Mouse (Mus musculus): ENCODE measurements around the gene Tagln3.
A peak's percentile ranks its signal among the peaks of the same experiment; 100 is the strongest.

Tagln3 gene

DNA sequence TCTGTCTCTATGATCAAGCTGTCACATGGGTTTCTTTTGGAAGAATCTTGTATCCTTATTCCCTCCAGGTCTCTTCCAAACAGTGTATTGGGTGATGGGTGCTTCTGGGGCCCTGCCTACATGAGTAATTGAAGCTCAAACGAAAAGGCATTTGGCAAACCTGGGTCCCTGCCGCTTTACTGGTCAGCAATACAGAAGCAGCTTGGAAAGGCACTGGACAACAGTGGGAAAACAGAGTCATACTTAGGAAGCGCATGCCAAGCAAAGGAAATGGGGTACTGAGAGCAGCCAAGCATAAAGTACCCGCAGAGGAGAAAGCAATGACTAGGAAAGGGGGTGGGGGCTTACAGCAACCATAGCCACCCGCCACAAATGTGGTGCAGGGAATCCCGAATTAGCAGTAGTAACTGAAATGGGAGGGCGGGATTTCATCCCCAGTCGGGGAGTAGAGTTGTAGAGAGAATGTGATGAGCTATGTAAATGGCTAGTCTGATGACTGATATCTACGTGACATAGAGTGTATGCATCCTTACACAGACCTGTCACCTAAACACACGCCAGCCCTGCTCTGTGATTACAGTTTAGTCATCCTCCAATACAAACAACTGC lies 4.3 kb downstream of the Tagln3 start:
- no peak for DNase-seq (ENCODE audit: low read depth, low spot score)

DNA sequence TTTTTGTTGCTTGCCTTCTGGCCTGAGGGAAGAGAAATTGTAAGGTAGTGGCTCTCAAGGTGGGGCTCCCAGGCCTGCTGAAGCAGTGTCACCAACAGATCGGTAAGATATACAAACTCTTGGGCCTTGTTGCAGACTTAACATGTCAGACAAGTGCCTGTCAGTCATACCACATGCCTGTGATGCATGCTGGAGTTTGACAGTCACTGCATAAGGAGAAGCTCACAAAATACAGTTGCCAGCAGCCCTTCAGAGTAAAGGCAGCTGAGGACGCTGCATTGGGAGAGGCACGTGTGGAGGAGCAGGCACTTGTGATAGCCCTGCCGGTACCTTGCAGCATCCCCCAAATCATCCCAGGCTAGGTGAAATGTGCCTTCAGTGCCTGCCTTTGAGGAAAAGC lies 6.1 kb downstream of the Tagln3 start:
- no peak for DNase-seq (ENCODE audit: low read depth, low spot score)

DNA sequence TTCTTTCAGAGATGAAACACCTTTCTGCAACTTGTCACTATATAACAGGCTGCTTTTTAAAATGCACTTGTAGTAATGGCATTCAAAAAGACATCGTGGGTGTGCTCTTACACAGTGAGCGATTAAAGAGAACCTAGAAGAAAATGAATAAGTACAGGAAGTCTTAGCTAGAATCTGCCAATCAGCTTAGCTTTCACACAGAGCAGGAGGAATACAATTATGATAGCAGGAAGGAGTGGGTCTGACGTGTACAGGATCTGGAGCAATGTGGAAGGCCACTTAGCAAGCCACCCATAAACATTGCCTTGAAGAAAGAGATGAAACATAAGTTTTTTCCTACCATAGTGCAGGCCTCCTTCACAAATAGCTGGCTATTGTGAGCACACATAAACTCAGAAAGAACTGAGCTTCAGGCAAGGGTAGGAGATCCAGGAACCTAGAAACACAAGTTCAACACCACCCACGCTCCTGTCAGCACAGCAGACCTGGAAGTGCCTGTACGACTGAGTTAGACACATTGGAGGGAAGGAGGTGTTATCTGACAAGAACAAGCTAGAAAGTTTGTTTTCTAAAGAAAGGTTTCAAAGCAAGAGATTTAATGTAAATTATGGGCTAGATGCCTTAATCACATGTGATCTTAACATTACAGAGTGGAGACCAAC lies 9.8 kb downstream of the Tagln3 start:
- DNase-seq (ENCODE audit: low read depth, low spot score): no peak

DNA sequence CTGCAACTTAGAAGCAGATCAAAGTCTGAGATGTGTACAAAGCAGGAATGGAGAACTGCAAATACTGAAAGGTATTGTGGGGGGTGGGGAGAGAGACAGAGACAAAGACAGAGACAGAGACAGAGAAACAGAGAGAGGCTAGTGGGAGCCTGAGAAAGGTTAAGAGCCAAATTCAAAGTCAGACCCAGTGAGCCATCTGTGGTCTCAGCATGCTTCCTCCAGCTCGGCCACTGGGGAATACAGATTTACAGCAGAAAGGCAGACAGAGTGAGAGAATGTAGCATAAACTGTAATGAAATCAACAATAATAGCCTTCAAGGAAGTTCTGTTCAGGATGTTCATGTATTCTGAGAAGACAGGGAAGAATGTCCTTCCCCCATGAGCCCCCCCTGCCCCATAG lies 10.5 kb downstream of the Tagln3 start:
- DNase-seq (ENCODE audit: low read depth, low spot score): no peak

DNA sequence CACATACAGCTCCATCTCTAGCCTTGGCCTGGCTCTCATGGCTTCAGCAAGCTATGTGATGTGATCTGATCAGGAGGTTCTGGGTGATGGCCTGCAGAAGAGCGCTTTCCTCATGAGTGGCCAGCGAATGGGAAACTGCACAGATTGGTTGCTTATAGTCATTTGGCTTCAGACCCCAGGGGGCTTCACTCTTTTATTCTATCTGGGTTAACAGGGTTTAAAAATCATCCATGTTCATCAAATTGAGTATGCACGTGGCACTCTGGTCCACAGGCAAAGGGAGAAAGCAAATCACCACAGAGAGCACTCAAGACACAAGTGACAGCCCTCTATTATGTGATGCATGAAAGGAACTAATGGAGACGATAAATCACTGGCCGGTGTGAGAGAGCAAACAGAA lies 11.1 kb downstream of the Tagln3 start:
- no peak for DNase-seq (ENCODE audit: low read depth, low spot score)

DNA sequence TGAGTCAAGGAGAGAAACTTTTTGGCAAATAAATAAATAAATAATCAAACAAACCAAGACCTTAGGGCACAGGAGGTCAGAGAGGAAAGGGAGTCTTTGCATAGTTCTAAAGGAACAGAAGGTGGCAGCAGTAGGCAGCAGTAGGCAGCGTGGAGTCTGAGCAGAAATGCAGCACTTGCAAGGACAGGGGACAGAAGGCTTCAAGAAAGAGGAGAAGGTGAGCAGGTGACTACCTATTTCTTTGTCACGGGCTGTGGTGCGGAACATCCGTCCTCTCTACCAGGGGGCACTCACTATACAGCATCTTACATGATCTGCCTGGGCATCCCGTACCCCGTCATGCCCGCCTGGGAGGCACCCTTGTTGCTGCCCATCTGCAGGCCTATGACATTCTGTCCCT lies 13.1 kb downstream of the Tagln3 start:
- peak; percentile 43 for DNase-seq (ENCODE audit: low read depth, low spot score)

DNA sequence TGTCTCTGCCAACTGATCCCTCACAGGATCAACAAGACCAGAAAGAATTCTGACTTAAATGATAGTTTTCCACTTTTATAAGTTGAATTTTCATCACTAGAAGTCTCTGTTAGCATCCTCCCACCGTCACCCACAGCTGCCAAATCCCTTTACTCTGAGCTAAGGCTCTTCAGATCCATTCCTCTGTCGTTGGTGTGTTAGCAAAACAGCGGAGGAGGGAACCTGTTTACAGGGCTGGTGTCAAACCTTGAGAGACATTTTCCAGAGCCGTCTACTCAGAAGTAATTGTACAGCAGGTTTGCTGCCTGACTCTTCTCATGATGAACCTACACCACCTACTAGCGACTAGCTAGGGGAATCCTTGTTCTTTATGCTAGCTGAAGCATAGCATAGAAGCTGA lies 25.1 kb downstream of the Tagln3 start:
- DNase-seq (ENCODE audit: low read depth, low spot score): no peak

DNA sequence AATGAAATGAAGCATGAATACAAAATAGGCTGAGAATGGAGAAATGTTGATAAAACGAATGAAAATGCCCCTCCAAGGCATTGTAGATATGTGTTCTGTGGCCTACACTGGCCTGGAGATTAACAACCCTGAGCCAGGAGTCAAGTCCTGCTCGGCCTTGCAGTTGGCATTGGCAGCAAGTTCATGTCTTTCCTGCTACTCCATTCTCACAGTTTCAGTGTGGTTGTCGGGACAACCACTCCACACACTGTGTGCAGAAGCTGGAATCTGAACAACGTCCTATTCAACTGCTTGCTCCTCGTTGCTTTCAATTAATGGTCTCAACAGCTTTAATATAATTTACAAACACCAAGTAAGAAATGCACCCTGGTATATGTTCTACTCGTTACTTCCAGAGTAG lies 26.4 kb downstream of the Tagln3 start:
- no peak for DNase-seq (ENCODE audit: low read depth, low spot score)

DNA sequence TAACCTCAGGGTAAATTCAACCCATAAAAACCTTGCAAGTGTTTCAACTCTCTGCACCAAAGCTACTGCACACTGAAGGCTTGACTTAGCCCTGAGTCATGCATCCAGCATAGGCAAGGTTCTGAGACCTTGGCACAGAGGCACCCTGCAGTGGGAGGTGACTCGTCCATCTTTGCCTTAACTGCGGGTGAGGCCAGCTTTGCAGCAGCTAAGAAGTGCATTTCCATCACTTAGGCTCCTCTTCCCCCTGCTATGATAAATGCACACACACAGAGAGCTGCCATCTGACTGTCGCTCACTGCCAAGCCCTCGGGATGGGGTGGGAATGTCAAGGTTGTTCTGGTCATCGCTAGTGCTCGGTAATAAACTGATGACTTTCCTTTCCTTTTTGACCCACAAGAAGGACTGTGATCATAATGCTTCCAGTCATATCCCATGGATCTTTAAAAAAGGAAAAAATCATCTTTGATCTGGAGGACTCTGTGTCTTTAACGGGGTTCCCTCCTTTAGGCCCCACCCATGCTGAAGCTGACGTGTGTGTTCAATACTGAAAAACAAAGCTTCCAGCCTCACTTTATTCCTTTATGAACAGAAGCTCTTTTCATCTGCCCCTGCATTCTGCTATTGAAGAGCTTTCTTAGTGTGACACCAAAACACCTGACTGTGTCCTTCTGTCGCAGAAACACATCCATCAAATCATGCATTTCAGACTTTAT lies 28.8 kb downstream of the Tagln3 start:
- DNase-seq (ENCODE audit: low read depth, low spot score): peak; percentile 24

DNA sequence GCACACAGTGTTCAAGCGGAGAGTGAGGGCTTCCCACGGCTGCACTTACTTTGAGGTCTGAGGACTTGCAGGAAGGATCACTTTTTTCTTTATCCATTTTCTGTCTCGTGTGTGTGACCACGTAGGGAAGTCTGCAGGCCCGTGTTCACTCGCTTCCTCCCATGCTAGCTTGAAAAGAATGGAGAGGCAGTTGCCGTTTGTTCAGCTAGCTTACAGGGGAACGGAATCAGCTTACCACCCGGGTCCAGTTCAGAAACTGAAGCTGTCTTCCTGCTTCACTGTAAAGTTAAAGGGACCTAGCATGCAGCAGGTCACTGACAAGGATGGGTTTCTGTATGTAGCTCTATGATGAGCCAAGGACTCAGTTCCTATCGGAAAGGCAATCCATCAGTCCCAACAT lies 30.9 kb downstream of the Tagln3 start, which contains the start of gene Tmprss7:
Gene Tmprss7, minus strand, starts transcription at position 101 of the 400 bp plus-strand sequence.
- DNase-seq (ENCODE audit: low read depth, low spot score): no peak

DNA sequence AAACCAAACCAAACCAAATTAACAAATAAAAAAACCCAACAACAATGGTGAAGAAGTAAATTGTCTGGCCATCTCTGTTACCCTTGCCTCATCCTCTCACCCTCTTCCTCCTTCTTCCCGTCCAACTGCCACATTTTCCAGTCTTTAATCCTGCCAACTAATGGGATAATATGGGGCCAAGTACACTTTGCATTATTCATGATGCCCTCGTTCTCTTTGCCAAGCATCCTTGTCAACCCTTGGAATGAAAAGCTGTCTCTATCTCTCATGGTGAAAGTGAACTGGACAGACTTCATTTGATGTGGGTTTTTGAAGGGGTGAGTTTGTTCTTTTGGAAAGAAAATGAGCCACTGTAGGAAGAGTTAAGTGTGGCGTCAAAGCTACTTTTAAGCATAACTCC lies 31.6 kb downstream of the Tagln3 start:
- DNase-seq (ENCODE audit: low read depth, low spot score): no peak

DNA sequence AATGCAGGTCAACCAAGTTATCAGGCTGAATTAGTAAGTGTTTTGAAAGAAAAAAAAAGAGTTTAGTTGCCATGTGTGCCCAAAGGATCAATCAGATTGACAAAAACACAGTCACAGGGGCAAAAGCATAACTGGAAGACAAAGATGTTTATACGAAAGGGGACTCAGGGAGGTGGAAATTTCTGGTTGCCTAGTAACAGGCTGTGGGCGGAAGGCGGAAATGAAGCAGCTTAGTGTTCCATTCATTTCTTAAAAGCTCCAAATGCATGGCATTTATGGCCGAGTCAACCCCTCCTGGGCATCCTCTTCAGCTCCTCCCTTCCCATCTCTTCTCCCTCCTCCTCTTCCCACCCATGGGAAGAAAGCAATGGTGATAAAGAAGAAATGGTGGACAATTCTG lies 34.2 kb downstream of the Tagln3 start:
- peak; percentile 34 for DNase-seq (ENCODE audit: low read depth, low spot score)

DNA sequence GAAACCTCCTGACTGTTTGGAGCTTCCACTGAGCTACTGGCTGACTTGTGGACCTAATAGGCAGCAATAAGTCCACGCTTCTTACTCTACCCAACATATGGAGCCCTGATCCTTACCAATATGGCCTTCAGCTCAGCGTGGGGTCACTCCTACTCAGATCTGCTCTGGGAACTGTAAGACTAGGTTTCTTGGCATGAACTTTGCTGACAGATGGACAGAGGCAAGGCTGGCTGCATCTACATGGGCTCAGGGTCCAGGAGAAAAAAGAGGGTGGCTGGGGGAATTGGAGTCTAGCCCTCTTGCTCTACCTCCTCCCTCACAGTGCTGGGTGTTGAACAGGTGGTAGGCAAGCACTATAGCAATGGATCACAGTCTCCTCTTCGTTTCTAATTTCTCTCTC lies 37.6 kb downstream of the Tagln3 start:
- DNase-seq (ENCODE audit: low read depth, low spot score): no peak

DNA sequence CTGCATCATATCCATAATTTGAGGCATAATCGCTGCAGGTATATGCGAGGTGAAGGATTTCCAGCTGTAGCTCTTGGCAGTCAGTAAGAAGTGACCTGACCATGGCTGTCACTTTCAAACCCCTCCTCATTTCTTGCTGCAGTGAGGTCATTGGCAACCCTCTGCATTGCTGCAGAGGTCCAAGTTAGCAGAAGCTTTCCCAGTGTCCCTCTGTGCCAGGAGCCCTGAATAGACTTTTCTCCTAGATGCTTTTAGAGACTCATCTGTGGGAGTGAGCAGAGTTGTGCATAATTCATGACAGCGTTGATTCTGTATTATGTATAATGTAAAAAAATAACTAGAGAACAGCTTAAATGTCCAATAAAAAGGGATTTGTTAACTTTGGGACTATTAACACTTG lies 39.1 kb downstream of the Tagln3 start:
- DNase-seq (ENCODE audit: low read depth, low spot score): no peak

DNA sequence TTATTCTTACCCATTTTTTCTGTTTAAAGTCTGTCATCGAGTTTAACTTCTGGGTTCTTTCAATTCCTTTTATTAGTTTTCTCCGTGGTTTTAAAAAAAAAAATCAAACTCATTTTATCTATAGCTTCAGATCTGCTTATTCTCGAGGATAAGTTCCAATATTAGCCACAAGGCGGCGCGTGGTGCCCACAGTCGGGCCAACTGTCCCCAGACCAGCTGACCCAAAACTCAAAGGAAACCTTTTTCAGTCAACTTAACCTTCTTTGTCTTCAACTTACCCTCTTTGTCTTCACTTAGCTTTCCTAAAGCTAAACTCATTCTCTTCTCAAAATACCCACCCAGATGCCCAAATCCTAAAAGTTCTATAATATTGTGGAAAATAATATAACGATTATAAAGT lies 39.6 kb downstream of the Tagln3 start:
- peak; percentile 86 for DNase-seq (ENCODE audit: low read depth, low spot score)

DNA sequence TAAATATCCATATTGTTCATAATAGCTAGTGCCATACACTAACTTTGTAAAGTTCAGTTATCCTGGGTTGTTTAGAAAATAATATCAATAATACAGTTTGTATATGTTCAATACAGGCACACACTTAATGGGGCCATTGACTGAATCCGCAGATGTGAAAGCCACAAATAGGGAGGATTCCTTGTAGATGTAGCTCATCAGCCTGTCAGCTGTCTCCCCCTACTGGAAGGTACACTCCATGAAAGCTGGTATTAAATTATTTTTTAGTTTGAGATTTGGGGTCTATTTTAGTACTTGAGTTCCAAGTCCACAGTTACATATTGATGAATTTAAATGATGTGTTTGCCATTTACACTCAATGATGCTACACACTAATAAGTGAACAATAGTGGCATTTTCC lies 47.9 kb downstream of the Tagln3 start:
- DNase-seq (ENCODE audit: low read depth, low spot score): peak; percentile 52

DNA sequence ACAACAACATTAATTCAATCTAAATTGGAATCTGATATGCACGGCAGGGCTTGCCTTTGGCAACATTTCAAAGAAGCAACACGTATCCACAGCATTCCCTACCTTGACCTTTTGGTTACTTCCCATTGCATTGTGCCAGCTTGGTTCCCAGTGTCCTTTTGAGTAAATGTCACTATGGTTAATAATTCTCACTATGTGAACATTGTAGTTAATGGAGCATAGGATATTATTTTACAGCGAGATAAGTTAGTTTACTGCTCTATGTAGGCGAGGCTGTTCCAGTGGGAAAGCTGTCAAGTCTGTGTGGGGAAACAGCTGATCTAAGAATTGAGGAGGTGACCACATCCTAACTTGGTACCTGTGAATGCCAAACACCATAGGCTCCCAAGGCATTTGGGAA lies 54.4 kb downstream of the Tagln3 start:
- DNase-seq (ENCODE audit: low read depth, low spot score): no peak

DNA sequence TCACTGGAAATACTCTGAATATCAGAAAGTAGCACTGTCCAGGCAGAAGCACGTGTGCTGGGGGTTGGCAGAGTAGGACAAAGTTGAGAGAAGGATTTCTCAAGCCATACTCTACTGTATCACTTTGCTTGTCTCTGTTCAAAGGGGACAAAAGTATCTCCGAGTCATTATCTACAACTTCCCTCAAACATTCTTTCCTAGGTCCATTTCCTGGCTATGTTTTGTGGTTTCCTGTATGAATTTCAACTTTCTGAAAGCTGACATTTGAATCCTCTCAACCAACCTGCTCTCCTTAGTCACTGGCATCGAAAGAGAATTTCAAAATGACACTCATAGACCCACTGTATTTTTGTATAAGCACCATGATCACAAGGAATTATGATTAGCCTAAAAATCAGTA lies 56.2 kb downstream of the Tagln3 start:
- DNase-seq (ENCODE audit: low read depth, low spot score): no peak

DNA sequence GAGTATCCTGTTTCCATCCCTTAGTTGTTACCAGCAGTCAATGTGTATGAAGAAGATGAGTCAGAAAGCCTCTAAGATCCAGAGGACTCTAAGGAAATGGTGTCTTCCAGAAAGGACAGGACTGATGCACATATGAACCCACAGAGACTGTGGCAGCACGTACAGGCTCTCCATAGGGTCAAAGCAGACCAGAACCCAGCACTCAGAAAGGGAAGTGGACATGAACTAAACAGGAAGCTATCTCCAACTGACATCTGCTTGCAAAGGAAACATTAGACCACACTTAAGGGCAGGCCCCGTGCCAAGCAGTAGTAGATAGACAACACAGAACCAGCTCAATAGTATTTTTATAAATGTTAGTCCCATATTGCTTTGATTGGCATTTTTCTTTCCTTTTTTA lies 58.3 kb downstream of the Tagln3 start:
- no peak for DNase-seq (ENCODE audit: low read depth, low spot score)

DNA sequence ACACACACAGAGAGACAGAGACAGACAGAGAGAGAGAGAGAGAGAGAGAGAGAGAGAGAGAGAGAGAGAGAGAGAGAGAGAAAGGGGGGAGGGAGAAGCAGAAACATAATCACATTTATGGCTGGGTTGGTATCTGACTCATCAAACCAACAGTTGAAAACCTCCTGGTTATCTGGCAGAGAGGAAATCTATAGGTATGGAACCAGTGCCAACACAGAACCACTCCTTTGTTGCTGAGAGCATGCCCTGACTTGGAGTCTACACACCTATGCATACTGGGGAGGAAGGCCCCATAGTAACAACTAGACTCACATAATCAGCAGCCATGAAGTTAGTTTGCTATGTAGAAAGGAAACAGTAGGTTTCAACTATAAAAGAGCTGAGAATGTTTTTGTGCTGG lies 62.0 kb downstream of the Tagln3 start:
- no peak for DNase-seq (ENCODE audit: low read depth, low spot score)
